Mouse (Mus musculus): ENCODE data around the gene Gm26602. TPM values are rescaled to one million over a fixed set of nuclear protein-coding genes. Genes with fewer than 3 reads are reported as not detected.

Gm26602 gene
- total and polyA plus RNA-seq, 3 experiments = not detected

DNA sequence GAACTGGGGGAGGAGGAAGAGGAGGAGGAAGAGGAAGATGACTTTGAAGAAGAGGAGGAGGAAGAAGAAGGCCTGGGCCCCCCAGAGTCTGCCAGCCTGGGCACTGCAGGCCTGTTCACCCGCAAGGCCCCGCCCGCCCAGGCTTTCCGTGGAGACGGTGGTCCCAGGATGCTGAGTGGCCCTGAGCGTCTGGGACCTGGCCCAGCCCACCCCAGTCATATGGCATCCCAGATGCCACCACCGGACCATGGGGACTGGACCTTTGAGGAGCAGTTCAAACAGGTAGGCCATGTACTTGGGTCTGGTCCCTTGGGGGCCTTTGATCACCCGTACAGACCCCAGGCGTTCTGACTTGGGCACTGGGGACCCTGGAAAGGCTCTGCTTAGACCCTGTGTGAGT, 21.1 kb downstream of the Gm26602 start:
- no peak for DNase-seq

DNA sequence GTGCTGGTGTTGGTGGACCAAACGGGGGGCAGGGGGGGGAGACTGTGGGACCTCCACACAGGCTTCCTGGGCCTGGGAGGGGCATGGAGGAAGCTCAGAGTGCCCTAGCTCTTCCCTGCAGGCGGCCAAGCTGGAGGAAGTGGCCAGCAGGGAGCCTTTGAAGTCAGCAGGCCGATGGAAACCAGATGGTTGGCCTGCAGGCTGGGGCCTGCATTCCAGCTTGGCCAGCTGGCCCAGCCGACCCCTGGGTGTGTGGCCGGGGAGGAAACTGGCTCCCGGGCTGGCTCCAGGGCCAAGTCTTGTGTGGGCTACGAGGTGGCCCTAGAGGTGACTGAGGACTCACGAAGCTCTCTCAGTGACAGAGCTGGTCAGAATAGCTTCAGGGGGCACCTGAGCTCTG, 22.1 kb downstream of the Gm26602 start:
- peak; percentile 54 for DNase-seq

DNA sequence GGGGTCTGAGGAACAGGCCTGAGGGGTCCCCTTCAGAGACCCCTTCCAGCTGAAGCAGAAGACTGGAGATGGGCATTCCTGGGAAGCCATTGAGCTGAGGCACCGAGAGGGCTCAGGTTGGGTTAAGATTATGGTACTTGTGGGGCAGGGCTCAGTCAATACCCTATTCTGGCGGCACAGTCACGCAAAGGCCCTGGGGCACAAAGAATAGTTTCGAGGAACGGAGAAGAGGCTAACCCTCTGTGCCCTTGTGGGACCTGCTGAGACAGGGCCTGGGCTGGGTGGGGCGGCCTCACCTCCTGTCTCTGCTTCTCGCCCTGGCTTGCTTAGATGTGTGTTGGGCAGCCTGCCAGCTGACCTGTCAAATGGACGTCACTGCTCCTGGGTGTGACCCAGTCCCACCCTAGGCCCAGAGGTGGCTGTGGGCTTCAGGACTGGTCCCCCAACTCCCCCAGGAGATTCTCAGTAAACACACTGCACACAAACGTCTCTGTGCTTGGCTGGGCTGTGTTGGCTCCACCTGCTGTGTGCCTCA, 22.6 kb downstream of the Gm26602 start:
- DNase-seq = no peak

DNA sequence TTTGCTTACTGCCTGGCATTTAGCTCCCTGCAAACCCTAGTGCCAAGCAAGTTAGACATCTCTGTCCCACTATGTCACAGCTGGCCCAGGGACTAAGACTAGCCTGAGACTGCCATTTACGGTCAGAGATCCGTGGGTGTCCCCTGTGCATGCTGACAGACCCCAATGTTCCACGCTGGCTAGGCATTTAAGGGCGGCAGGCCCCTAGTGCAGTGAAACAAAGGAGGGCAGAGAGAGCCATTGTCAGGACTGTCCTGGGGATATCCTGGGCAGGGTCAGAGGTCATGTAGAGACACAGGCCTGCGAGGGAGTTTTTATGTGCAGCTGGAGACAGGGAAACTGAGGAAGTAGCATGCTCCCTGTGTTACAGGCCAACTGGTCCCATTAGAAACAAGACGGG, 23.2 kb downstream of the Gm26602 start:
- no peak for DNase-seq

DNA sequence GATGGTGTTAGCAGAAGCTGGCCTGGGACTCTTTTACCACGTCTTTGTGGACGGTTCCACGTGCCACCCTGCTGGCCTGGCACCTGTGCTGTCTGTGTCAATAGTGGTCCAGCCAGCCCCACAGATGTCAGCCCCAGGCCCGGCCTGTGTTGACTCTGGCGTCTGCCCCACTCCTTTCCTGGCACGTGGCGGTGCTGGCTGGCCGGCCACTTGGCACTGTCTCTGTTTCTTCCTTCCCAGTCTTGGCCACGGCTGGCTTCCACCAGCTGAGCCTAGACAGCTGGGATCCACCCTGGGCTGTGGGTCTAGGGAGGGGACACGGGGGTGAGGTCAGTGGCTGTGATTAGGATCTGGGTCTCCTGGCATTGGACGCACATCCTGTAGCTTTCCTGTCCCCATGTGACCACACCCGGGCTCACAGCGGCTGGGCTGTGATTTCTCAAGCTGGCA, 23.6 kb downstream of the Gm26602 start:
- peak; percentile 89 for DNase-seq

DNA sequence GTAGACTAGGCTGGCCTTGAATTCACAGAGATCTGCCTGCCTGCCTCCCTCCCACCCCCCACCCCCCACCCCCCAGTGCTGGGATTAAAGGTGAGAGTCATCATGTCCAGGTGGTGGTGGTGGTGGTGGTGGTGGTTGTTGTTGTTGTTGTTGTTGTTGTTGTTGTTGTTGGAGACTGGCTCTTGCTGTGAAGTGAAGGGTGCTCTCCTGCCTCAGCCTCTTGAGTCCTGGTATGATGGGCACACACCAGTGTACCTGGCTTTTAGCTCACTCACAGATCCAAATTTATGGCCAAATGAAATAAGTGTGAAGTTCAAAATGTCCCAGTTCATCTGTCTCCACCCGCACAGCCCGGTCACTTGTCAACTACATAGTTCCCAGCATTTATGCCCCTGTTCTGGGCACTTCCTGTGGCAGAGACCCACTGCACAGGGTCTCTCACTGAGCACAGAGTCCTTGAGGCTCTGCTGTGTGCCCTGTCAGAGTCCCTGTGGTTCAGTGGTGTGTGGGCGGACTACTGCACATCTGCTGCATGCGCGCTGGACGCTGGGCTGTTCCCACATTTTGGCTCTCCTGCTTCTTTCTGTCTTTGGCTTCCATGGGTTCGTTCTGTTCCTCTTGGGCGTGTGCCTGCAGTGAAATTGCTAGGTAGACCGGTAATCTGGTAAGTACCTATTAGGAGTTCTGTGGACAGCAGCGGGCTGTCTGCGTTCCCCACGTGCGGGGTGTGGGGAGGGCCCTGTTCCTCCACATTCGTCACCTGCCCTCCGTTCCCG, 24.3 kb downstream of the Gm26602 start:
- DNase-seq = no peak

DNA sequence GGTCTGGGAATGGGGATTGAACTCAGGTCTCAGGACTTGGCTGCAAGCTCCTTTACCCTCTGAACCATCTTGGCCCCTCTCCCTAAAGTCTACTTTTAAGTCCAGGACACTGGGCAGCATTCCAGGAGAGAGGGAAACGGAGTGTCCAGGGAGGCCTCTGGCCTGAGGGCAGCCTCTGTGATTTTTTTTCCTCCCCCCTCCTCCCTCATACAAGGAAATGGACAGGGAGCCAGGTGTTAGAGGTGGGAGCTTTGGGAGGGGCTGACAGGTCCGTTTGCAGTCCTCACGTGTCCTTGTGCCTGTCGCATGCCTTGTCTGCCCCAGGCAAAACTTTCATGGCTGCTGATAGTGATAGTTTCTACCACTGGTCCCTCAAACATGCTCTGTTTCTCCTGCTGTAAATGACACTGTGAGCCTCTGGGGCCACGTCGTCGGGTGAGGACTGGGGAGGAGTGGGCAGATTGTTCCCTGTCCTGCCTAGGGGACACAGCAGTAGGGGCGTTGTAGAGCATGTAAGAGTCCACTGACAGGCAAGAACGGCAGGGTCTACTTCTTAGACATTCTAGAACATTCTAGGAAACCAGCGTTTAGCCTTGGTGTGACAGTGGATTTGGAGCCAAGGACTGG, 25.7 kb downstream of the Gm26602 start:
- DNase-seq = peak; percentile 49

DNA sequence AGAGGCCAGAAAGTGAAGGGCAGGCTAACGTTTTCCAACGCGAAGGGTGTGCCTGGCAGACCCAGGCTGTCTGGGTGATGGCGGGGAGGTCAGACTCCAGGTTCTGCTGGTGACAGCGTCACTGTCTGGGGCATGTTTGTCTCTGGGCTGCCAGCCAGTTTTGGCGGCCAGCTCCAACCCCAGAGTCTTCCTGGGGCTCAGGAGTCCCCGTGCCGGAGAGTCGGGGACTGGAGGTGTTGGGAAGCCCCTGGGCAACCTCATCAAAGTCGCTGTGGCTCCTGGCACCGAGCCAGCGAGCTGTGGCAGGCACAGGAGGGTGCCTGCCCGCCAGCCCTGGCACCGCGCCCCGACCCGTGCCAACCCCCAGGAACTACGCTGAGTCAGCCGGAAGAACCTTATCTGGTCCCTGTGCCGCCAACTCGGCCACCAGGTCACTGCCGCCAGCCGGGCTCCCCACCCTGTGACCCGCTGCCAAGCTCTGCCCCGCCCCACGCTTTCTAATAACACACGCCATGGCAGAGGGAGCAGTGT, 26.3 kb downstream of the Gm26602 start:
- DNase-seq = peak; percentile 95

DNA sequence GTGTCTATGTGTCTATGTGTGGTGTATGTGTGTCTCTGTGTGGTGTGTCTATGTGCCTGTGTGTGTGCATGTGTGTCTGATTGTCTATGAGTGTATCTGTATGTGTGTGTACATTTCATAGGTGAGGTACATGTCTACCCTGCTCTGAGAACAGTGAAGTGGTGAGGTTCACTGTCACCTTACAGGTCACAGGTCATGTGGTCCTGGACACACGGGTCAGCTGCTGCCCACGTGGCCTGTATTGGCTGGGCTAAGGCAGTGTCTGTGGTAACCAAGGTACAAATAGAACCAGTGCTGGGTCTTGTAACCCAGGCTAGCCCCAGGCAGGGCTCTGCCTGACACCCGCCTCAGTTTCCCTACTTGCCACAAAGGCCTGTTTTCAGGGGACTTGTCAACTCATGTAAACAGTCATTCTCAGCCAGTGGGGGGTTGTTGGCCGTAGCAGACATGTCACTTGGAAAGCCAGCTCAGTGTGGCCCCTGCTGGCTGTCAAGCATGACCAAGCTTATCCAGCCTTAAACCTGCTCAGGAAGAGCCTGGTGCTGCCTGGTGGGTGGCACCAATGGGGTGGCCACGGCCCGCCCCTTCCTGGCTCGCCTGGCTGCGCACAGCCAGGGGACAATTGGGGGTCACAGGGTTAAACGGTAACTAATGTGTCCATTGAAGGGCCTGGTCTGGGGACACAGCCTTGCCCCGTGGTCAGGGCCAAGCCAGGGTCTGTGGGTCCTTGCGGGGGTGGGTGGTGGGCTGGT, 27.3 kb downstream of the Gm26602 start:
- DNase-seq = no peak

DNA sequence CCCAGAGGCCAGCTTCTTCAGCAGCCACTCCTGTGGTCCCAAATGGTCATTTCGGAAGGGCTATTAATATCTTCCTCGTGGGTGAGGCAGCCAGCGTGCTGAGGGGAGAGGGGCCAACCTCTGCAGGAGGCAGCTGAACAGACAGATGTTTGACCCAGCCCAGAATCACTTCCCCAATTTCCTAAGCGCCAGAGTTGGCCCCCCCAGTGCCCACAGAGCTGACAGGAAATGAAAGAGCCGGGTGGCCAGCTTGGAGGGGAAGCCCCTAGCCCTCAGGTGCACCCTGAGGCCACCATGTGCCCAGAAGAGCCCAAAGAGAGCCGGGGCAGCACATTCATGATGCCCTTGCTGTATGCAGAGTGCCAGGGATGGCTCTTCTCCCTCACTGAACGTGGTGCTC, 30.1 kb downstream of the Gm26602 start:
- no peak for DNase-seq

DNA sequence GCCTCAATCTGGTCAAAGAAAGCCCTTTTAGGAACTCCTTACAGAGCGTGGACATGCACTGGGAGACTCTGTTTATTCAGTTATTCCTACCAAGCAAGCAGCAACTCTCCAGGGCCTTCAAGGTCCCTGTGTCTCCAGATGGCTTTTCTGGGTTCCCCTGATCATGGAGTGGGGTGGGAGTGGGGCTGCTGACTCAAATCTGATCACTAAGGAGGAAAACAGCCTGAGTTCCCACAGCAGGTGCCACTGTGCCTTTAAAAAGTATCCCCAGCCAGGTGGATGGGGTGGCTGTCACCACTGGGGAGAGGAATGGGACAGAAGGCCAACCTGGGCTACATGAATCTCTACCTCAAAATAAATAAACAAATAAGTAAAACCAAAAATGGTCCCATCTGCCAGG, 32.3 kb downstream of the Gm26602 start:
- no peak for DNase-seq

DNA sequence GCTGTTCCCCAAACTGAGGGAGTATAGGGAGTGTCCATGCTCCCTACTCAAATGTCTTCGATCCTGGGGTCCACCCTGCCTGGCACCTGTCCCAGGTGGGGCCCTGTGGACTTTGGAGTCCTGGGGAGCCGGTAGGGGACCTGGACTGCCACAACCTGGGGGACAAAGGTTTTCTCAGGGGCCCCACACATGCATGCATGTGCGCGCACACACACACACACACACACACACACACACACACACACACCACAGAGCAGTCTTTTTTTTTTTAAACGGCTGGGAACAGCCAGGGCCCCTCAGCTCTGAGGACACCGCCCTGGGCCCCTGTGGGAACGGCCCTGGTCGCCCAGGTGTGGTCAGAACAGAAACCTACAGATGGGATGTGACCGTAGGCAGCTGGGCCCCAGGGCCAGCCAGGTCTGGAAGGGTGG, 32.8 kb downstream of the Gm26602 start:
- DNase-seq = no peak

DNA sequence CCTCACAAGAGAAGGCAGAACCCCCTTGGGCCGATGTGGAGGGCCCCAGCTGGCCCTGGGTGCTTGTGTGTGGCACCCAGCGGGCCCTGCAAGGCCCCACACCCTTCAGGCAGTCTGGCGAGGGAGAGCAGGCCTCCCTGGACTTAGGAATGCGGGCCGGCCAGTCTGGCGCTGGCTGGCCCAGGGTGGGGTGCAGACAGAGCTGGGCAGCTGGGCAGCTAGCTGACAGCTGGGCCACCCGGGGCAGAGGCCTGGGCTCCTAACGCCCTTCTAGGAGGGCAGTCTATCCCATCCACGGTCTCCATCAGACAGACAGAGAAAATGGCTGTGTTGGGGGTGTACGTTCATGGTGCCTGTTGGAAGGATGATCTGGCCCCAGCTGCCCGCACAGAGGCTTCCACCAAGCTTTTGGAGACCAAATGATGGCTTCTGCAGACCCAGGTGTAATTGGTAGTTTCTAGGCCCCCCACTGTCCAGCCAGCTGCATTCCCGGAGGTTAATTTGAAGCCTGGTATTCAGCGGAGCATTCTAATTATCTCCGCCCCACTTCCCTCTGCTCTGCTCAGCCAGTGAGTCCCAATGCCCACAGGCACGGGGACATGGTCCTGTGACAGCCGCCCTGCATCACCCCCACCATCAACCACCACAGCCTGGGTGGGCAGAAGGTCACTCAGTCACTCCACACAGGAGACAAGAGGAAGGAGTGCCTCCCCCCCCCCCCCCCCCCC, 35.0 kb downstream of the Gm26602 start:
- no peak for DNase-seq

DNA sequence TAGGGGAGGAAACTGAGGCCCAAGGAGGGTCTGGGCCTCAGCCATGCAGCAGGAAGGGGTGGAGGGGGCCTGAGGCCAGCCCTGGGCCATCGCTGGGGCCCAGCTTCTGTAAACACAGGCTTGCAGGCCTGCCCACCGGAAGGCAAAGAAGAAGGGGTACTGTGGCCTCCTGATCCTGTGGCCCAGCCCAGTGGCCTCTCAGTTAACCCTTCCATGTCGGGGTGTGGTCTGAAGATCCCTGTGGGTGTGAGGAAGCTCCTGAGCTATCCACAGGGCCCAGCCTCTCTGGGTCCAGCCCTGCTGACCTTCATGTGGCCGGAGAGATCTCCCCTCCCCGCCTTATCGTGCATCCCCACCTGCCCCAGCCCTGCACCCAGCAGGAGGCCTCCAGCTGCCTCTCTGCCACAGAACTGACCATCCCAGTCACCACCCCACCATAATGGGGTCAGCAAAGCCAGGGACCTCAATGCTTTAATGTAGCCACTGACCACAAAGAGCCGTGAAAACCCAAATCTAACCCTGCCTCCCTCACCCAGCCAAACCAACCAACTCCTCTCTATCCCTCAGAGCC, 36.2 kb downstream of the Gm26602 start:
- no peak for DNase-seq

DNA sequence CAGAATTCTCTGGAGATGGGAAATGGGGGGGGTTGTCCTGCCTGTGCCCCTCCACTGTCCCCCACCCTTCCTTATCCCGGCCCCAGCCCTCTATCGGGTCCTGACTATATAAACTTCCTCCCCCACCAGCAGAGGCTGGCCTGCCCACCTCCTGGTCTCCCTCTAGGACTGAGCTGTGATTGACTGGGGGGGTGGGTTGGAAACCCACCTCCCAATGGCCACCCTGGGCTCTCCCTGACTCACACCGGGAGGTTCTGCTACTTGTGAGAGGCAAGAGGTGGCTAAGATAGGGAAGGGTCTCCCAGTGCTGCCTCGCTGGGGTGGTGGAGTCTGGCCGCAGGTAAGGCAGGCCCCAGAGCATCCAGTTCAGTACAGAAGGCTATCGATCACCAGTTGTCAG, 36.8 kb downstream of the Gm26602 start:
- DNase-seq = no peak

DNA sequence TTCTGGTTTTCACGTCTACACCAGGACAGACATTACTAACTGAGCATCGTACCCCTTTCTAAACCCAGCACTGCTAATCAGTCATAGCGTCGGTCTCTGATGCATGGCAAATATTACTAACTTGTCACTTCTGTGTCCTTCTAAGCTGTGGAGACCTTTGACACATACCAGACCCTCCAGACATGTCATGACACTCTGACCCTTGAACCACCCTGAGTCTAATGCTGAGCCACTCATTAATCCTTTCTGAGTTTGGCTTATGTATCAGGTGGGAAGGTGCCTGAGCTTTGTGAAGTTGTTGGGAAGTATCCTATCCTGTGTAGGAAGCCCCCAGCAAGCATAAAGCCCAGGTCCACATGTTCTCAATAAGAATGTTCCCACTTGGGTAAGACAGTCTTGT, 39.2 kb downstream of the Gm26602 start:
- no peak for DNase-seq

DNA sequence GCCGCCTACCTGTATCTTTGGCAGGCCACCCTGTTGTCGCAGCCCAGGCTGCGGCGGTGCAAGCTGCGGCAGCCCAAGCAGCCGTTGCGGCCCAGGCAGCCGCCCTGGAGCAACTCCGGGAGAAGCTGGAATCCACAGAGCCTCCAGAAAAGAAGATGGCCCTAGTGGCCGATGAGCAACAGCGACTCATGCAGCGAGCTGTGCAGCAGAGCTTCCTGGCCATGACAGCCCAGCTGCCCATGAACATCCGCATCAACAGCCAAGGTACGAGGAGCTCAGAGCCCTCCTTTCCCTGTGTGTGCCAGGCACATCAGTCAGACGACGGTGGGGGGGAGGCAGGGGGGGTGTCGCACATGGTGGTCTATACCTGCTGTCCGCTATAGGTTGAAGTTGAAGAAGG, 40.0 kb downstream of the Gm26602 start:
- DNase-seq = no peak

DNA sequence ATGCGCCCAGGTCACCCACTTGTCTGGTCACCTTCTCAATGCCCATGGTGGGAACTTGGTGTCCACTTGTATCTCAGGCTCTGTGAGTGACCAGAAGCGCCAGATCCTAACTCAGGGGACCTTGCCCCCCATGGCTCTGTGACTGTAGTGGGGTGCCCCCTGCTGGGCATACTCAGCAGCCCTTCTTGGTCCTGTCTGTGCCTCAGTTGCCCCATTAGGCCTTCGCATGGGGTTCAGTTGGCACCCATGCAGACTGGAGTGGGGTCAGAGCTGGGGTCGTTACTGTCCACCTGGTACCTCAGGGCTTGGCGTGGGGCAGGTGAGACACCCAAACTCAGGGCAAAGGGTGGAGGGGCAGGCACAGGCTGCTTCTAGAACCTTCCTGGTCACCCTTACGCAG, 43.3 kb downstream of the Gm26602 start:
- DNase-seq = no peak

DNA sequence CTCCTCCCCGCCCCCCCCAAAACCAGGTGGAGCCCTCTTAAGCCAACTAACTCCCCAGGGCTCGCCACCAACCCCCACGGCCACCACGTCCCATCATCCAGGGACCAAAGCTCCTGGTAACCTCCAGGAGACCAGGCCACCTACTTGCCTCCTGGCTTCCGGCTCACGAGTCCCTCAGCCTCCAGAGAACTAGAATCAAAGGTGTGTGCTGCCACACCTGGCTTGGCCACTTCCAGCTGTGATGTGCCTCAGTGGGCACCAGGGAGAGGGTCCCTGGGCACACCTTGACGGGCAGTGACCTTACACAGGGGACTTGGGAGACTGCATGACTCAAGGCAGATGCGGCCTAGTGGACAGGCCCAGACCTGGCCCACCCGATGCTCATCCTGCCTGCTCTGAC, 45.0 kb downstream of the Gm26602 start:
- no peak for DNase-seq

DNA sequence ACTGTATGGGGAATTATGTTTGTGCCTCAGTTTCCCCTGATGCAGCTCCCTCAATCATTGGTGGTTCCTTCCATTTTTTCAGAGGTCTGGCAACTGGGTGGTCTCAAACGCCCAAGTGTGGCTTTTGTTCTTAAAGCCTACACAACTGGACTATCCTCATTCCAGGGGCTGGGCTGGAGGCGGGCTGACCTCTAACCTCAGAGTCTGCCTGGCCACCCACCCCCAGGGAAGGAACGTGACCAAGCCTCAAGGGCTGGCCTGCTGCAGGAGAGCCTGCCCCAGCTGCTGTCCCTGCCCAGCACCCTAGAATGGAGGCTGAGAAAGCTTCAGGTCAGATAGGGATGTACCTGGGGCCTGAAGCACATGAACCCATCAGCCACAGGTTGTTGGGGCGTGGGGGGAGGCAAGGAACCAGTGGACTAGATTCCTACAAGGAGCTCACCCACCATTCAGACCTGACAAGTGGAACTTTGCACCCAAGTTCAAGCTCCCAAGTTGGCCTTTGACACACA, 46.0 kb downstream of the Gm26602 start:
- no peak for DNase-seq

DNA sequence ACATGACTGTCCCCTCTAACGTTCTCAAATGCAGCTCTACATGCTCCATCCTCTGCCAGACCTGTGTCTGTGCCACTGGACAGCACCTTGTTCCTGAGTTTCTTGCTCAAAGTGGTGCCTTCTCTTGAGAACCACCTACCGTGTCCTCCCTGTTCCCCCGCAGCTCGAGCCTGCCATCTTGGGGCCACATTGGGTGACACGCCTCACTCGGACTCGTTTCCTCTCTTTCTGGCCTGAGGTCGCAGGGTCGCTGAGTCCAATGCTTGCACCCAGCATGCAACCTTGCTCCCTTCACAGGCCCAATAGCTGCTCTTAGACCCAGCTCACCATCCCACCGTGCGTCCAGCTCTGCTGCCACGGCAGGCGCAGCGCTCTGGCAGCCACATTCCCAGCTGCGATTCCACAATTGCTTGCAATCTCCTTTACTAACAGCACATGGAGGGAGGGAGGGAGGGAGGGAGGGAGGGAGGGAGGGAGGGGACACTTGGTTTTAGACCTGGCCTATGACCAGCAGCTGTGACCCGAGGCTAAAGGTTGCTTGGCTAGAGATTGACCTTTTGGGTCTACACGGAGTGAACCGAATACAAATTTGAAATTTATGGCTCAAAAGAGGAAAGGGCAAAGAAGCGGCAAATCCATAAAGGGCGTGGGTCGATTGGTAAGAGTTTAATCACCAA, 47.6 kb downstream of the Gm26602 start:
- peak; percentile 88 for DNase-seq

Data from adrenal gland, adult 2 months (tissue).